Mouse (Mus musculus): ENCODE measurements around the gene Zfp239. TPM values are rescaled to one million over a fixed set of nuclear protein-coding genes. Genes with fewer than 3 reads are reported as not detected.
"Not testable (repeated sequence)": the region's sequence is repeated elsewhere in the genome, so short reads cannot be mapped to it uniquely, and the experiment has no call there.

Zfp239 gene
- polyA plus RNA-seq (2015; fragmentation: Nextera tagmentation; extraction: Ambion mirVana) = 1.1 and 2.3 TPM in 2 replicates

GRCm38 (mm10) chr6:117861848-117862247 is at the start of gene Zfp239:
Zfp239 (plus strand) TSS chr6:117862100.
- Histone ChIP-seq H3K36me3 (no peaks in the 10 kb centered on the region), H3K27ac (no peak within 1 kb of the TSS), H3K27me3 (no peaks in the 10 kb centered on the region), H3K9me3 (replicated peaks) (no peaks in the 10 kb centered on the region), H3K4me3 (peak within 1 kb of the TSS; percentile 72), H3K4me1 (replicated peaks) (peaks cover 7% of the 10 kb centered on the region; the same call in 1 of the 2 replicates), H3K9ac (peak within 1 kb of the TSS; percentile 61), H3K4me2 (peak within 1 kb of the TSS; percentile 97)
- 62% methylated on average over 6 of the region's 6 CpGs for WGBS
- ATAC-seq (replicated peaks; ENCODE audit: insufficient number of reproducible peaks, insufficient read depth, low FRiP score, low read depth) = no peak

DNA sequence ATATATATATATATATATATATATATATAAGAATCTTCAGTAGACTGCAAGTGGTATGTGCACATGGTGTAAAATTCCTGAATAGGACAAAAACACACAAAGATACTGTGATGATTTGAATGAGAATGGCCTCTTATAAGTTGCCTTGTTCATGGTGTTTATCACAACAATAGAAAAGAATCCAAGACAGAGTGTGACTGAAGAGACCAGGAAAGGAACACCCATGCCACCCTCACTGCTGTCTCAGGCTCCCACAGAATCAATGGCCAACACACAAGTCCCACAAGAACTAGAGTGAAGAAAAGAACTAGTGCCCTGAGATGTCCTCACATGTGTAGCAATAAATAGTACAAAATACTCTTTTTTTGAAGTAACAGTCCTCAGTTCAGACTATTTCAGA is 47.2 kb upstream of the Zfp239 start:
- no peaks in the 10 kb centered on the region for H3K36me3 ChIP-seq
- no peak overlapping the region for H3K4me3 ChIP-seq
- H3K27me3 ChIP-seq = no peaks in the 10 kb centered on the region
- no peak for ATAC-seq (replicated peaks; ENCODE audit: insufficient number of reproducible peaks, insufficient read depth, low FRiP score, low read depth)
- no peaks in the 10 kb centered on the region for H3K9me3 ChIP-seq (replicated peaks)
- H3K27ac ChIP-seq = no peak overlapping the region
- H3K4me1 ChIP-seq (replicated peaks) = no peaks in the 10 kb centered on the region
- H3K9ac ChIP-seq = no peak overlapping the region
- H3K4me2 ChIP-seq = no peak overlapping the region

GRCm38 (mm10) chr6:117817108-117817541 is 44.8 kb upstream of the Zfp239 start:
- no peaks in the 10 kb centered on the region for H3K36me3 ChIP-seq
- H3K9ac ChIP-seq = no peak overlapping the region
- H3K9me3 ChIP-seq (replicated peaks) = no peaks in the 10 kb centered on the region
- no peaks in the 10 kb centered on the region for H3K4me1 ChIP-seq (replicated peaks)
- H3K27me3 ChIP-seq = no peaks in the 10 kb centered on the region
- no peak for ATAC-seq (replicated peaks; ENCODE audit: insufficient number of reproducible peaks, insufficient read depth, low FRiP score, low read depth)
- H3K27ac ChIP-seq = no peak overlapping the region
- 76% methylated on average over 4 of the region's 5 CpGs for WGBS
- no peak overlapping the region for H3K4me3 ChIP-seq
- H3K4me2 ChIP-seq = no peak overlapping the region

DNA sequence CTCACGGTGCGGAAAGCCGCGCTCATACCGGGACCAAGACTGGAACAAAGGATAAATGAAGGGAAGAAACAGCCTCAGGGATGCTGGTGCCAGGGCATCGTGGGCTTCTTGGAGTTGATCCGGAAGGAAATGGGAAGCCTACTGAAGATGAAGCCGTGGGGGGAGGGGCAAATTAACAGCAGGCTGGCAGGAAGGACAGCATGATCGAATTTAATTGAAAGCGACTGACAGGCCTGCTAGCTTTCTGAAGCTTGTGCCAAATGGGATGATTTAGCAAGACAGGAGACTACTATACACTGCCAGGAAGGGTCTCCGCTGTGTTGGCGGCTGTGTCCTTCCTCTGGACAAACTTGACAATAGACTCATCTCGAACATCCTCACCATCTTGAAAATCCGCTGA is 41.6 kb upstream of the Zfp239 start:
- no peaks in the 10 kb centered on the region for H3K4me1 ChIP-seq (replicated peaks)
- no peak for ATAC-seq (replicated peaks; ENCODE audit: insufficient number of reproducible peaks, insufficient read depth, low FRiP score, low read depth)
- no peak overlapping the region for H3K27ac ChIP-seq
- H3K27me3 ChIP-seq = peaks cover 12% of the 10 kb centered on the region; the same call in 1 of the 2 replicates
- no peak overlapping the region for H3K4me2 ChIP-seq
- no peak overlapping the region for H3K9ac ChIP-seq
- 91% methylated on average over 14 of the region's 14 CpGs for WGBS
- H3K36me3 ChIP-seq = no peaks in the 10 kb centered on the region
- H3K4me3 ChIP-seq = no peak overlapping the region
- no peaks in the 10 kb centered on the region for H3K9me3 ChIP-seq (replicated peaks)

GRCm38 (mm10) chr6:117825369-117825768 is 36.5 kb upstream of the Zfp239 start:
- Histone ChIP-seq H3K4me1 (replicated peaks) (no peaks in the 10 kb centered on the region), H3K4me2 (no peak overlapping the region), H3K27ac (no peak overlapping the region), H3K4me3 (no peak overlapping the region), H3K9ac (no peak overlapping the region), H3K9me3 (replicated peaks) (no peaks in the 10 kb centered on the region), H3K36me3 (no peaks in the 10 kb centered on the region), H3K27me3 (peaks cover 36% of the 10 kb centered on the region)
- WGBS = 15% methylated on average over 4 of the region's 4 CpGs
- ATAC-seq (replicated peaks; ENCODE audit: insufficient number of reproducible peaks, insufficient read depth, low FRiP score, low read depth) = no peak

DNA sequence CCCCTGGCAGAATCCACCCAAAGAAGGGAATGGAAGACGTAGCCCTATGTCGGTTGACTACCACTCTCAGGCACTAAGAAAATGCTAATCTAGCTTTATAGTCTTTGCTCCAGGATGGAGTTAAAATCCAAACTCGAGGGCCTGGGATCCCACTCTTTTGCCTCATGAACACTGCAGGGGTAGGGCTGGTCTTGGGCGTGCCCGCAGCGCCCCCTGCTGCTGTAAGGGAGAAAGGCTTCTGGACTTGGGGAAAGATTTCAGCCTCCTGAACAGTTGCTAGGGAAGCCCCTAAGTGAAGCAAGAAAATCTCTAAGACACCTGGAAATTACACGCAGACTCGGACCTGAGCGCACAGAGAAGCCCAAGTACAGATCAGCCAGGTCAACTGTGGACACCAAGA is 33.6 kb upstream of the Zfp239 start:
- Histone ChIP-seq H3K4me3 (no peak overlapping the region), H3K27ac (no peak overlapping the region), H3K4me1 (replicated peaks) (no peaks in the 10 kb centered on the region), H3K4me2 (no peak overlapping the region), H3K9ac (no peak overlapping the region), H3K36me3 (no peaks in the 10 kb centered on the region), H3K9me3 (replicated peaks) (no peaks in the 10 kb centered on the region), H3K27me3 (peaks cover 34% of the 10 kb centered on the region)
- WGBS = 17% methylated on average over 9 of the region's 9 CpGs
- ATAC-seq (replicated peaks; ENCODE audit: insufficient number of reproducible peaks, insufficient read depth, low FRiP score, low read depth) = no peak

DNA sequence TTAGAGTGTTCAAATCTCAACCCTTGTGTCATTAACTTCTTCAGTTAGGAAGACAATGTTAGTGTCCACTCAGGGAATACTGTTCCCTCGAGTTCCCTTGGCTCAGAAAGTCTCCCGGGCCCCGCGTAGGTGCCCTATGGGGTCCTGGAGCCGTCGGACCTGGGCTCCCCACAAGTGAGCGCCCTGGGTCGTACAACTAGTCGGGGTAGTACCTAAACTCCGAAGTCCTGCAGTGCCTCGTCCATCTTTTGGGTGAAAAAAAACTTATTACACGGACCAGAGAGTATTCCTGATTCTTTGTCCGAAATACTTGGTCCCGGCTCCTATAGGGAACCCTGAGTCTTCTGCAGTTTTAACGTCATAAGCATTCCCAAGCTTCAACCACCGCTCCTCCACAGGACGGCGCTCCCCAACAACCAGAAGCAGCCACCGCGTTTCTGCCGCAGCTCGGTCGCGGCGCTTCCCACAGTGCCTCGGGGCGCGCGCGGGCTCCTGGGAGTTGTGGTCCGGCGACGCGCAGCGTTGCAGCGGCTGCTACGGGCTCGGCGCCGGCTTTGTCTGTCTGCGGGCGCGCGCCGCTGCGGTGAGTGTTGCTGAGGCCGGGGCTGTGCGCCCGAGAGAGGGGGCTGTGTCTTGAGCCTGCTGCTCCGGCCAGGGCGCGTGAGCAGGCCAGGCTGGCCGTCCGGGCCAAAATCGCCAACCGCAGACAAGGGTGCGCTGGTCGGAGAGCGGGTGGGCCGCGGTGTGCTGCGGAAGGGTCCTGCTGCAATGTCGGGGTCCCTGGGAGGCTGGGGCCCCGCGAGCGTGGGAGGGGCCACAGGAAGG is 21.0 kb upstream of the Zfp239 start, which contains the start of gene Zfp637:
Gene Zfp637, plus strand, starts transcription at position 495 of the 825 bp plus-strand sequence.
- H3K4me2 ChIP-seq = peak within 1 kb of the TSS; percentile 94
- peak within 1 kb of the TSS; percentile 99 for H3K9ac ChIP-seq
- no peaks in the 10 kb centered on the region for H3K27me3 ChIP-seq
- ATAC-seq (replicated peaks; ENCODE audit: insufficient number of reproducible peaks, insufficient read depth, low FRiP score, low read depth) = peak; percentile 96
- peaks cover 11% of the 10 kb centered on the region for H3K4me1 ChIP-seq (replicated peaks)
- peak within 1 kb of the TSS; percentile 93 for H3K27ac ChIP-seq
- WGBS = under 1% methylated on average over 66 of the region's 66 CpGs
- H3K9me3 ChIP-seq (replicated peaks) = no peaks in the 10 kb centered on the region
- peaks cover 28% of the 10 kb centered on the region for H3K36me3 ChIP-seq
- H3K4me3 ChIP-seq = peak within 1 kb of the TSS; percentile 94

GRCm38 (mm10) chr6:117841511-117841955 is 20.4 kb upstream of the Zfp239 start:
- Histone ChIP-seq H3K9me3 (replicated peaks) (no peaks in the 10 kb centered on the region), H3K27ac (peak overlapping the region; percentile 93), H3K27me3 (no peaks in the 10 kb centered on the region), H3K36me3 (peaks cover 34% of the 10 kb centered on the region), H3K4me3 (peak overlapping the region; percentile 94), H3K9ac (peak overlapping the region; percentile 99), H3K4me1 (replicated peaks) (peaks cover 11% of the 10 kb centered on the region), H3K4me2 (peak overlapping the region; percentile 94)
- 11% methylated on average over 12 of the region's 12 CpGs for WGBS
- ATAC-seq (replicated peaks; ENCODE audit: insufficient number of reproducible peaks, insufficient read depth, low FRiP score, low read depth) = no peak

GRCm38 (mm10) chr6:117844597-117844996 is 17.3 kb upstream of the Zfp239 start:
- H3K9ac ChIP-seq = no peak overlapping the region
- peaks cover 11% of the 10 kb centered on the region for H3K4me1 ChIP-seq (replicated peaks)
- H3K4me2 ChIP-seq = no peak overlapping the region
- ATAC-seq (replicated peaks; ENCODE audit: insufficient number of reproducible peaks, insufficient read depth, low FRiP score, low read depth) = no peak
- H3K27ac ChIP-seq = no peak overlapping the region
- no peaks in the 10 kb centered on the region for H3K9me3 ChIP-seq (replicated peaks)
- H3K27me3 ChIP-seq = no peaks in the 10 kb centered on the region
- no peak overlapping the region for H3K4me3 ChIP-seq
- peaks cover 50% of the 10 kb centered on the region for H3K36me3 ChIP-seq
- WGBS = 78% methylated on average over 9 of the region's 9 CpGs

DNA sequence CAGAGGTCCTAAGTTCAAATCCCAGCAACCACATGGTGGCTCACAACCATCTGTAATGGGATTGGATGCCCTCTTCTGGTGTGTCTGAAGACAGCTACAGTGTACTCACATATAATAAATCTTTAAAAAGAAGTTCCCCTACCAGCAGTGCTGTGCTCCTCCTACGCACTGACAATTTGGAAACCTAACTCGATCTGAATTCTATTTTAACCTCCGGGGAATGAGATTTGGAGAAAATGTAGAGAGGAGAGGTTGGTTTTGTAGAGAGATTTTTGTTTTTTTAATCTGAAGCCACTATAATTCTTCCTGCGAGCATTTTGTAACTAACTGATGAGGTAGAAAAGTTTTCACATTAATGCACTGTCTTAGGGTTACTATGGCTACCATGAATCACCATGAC is 15.2 kb upstream of the Zfp239 start:
- H3K9me3 ChIP-seq (replicated peaks); H3K27me3 ChIP-seq; H3K4me2 ChIP-seq; H3K9ac ChIP-seq; H3K4me3 ChIP-seq; H3K4me1 ChIP-seq (replicated peaks); H3K27ac ChIP-seq; ATAC-seq (replicated peaks; ENCODE audit: insufficient number of reproducible peaks, insufficient read depth, low FRiP score, low read depth): not testable (repeated sequence)
- peaks cover 50% of the 10 kb centered on the region for H3K36me3 ChIP-seq
- 93% methylated on average over 4 of the region's 4 CpGs for WGBS

GRCm38 (mm10) chr6:117847772-117848171 is 14.1 kb upstream of the Zfp239 start:
- ATAC-seq (replicated peaks; ENCODE audit: insufficient number of reproducible peaks, insufficient read depth, low FRiP score, low read depth) = no peak
- peaks cover 50% of the 10 kb centered on the region for H3K36me3 ChIP-seq
- H3K4me2 ChIP-seq = no peak overlapping the region
- no peaks in the 10 kb centered on the region for H3K9me3 ChIP-seq (replicated peaks)
- no peaks in the 10 kb centered on the region for H3K4me1 ChIP-seq (replicated peaks)
- no peak overlapping the region for H3K27ac ChIP-seq
- no peaks in the 10 kb centered on the region for H3K27me3 ChIP-seq
- WGBS = 90% methylated on average over 2 of the region's 2 CpGs
- H3K4me3 ChIP-seq = no peak overlapping the region
- no peak overlapping the region for H3K9ac ChIP-seq

DNA sequence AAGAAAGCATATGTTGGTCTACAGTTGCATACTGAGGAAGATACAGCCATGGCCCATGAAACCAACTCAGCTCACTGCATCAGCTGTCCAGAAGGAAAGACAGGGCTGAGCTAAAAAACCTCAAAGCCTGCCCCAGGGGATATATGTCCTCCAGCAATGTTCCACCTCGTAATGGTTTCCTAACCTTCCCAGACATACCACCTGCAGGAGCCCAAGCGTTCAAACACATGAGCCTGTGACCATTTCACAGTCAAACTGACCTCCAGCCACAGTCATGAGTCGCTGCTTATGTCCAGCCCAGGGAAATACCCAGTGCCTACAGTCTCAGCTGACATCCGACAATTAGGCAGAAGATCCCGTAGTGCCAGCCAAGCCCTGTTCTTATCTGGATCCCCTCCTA is 13.3 kb upstream of the Zfp239 start:
- H3K4me3 ChIP-seq = no peak overlapping the region
- no peaks in the 10 kb centered on the region for H3K4me1 ChIP-seq (replicated peaks)
- ATAC-seq (replicated peaks; ENCODE audit: insufficient number of reproducible peaks, insufficient read depth, low FRiP score, low read depth) = no peak
- no peaks in the 10 kb centered on the region for H3K27me3 ChIP-seq
- WGBS = 81% methylated on average over 5 of the region's 5 CpGs
- peaks cover 45% of the 10 kb centered on the region for H3K36me3 ChIP-seq
- no peak overlapping the region for H3K9ac ChIP-seq
- no peak overlapping the region for H3K4me2 ChIP-seq
- no peaks in the 10 kb centered on the region for H3K9me3 ChIP-seq (replicated peaks)
- no peak overlapping the region for H3K27ac ChIP-seq

All from heart, embryonic 15.5 days (tissue).